Mouse (Mus musculus) MEL (cell line): ENCODE measurements around the gene Cpeb1. TPM values are rescaled to one million over a fixed set of nuclear protein-coding genes. Genes with fewer than 3 reads are reported as not detected.

ENCODE experiments used
- DNase-seq: peaks from one replicate; pipeline ENCODE4 v3.0.0; 2011; ENCODE audit warnings: low read depth, low spot score
- H3K27ac ChIP-seq: 2 replicates; pipeline ENCODE4 v1.5.1; 2012; ENCODE audit warnings: low read depth, mild to moderate bottlenecking, control low read depth, low read length, moderate library complexity; ENCODE audit not compliant: control insufficient read depth
- H3K27me3 ChIP-seq, 2 experiments: fragments of 150-350 bp in 1 of 2; sonication (generic) in 1 of 2; 2 replicates each; pipeline ENCODE4 v1.6.1; 2012; ENCODE audit warnings: low read length in 2 of 2, mild to moderate bottlenecking in 2 of 2, improper control_type of control experiment in 1 of 2, moderate library complexity in 1 of 2; ENCODE audit not compliant: insufficient read depth in 2 of 2, control insufficient read depth in 1 of 2
- H3K36me3 ChIP-seq, 2 experiments: 2 replicates each; pipeline ENCODE4 v1.6.1; 2012 to 2014; ENCODE audit warnings: low read length in 2 of 2, improper control_type of control experiment in 1 of 2, inconsistent platforms in 1 of 2, mild to moderate bottlenecking in 1 of 2; ENCODE audit not compliant: insufficient read depth in 2 of 2, control insufficient read depth in 1 of 2
- H3K4me1 ChIP-seq, 2 experiments: fragments of 150-350 bp in 1 of 2; sonication (generic) in 1 of 2; 2 replicates each; pipeline ENCODE4 v1.6.1; 2012; ENCODE audit warnings: low read length in 2 of 2, improper control_type of control experiment in 1 of 2, mild to moderate bottlenecking in 1 of 2; ENCODE audit not compliant: insufficient read depth in 2 of 2, control insufficient read depth in 1 of 2
- H3K4me3 ChIP-seq, 2 experiments: fragments of 150-350 bp in 1 of 2; sonication (generic) in 1 of 2; 2 replicates each; pipeline ENCODE4 v1.5.1; 2012; ENCODE audit warnings: low read depth in 2 of 2, low read length in 2 of 2, mild to moderate bottlenecking in 2 of 2, moderate library complexity in 2 of 2, control low read depth in 1 of 2, improper control_type of control experiment in 1 of 2; ENCODE audit not compliant: control insufficient read depth in 1 of 2, insufficient read depth in 1 of 2
- H3K79me2 ChIP-seq: 2 replicates; pipeline ENCODE4 v1.6.1; 2012; ENCODE audit warnings: mild to moderate bottlenecking, low read length, moderate library complexity; ENCODE audit not compliant: control insufficient read depth, poor library complexity, insufficient read depth
- H3K9ac ChIP-seq: 2 replicates; pipeline ENCODE4 v1.6.1; 2012; ENCODE audit warnings: low read depth, mild to moderate bottlenecking, control low read depth, low read length, moderate library complexity; ENCODE audit not compliant: control insufficient read depth, poor library complexity, severe bottlenecking
- H3K9me3 ChIP-seq: fragments of 150-350 bp; sonication (generic); replicated peaks from 2 replicates; pipeline ENCODE4 v1.6.1; 2012; ENCODE audit warnings: mild to moderate bottlenecking, low read length, improper control_type of control experiment, moderate library complexity; ENCODE audit not compliant: insufficient read depth
- E2F4 ChIP-seq: IDR thresholded peaks from 2 replicates; pipeline ENCODE4 v1.6.1; 2011; ENCODE audit warnings: low read depth, low read length, improper control_type of control experiment, borderline replicate concordance
- GATA1 ChIP-seq: IDR thresholded peaks from 2 replicates; pipeline ENCODE4 v1.6.1; 2011; ENCODE audit warnings: low read depth, low read length, improper control_type of control experiment
- KAT2A ChIP-seq: conservative IDR thresholded peaks from 2 replicates; pipeline ENCODE4 v1.6.1; 2012; ENCODE audit warnings: low read depth, low read length, improper control_type of control experiment, inconsistent platforms
- MAFK ChIP-seq: IDR thresholded peaks from 2 replicates; pipeline ENCODE4 v1.6.1; 2011; ENCODE audit warnings: low read depth, mild to moderate bottlenecking, low read length, improper control_type of control experiment, borderline replicate concordance
- MAZ ChIP-seq: IDR thresholded peaks from 2 replicates; pipeline ENCODE4 v1.6.1; 2012; ENCODE audit warnings: low read depth, mild to moderate bottlenecking, inconsistent platforms, low read length, improper control_type of control experiment
- MEF2A ChIP-seq: IDR thresholded peaks from 2 replicates; pipeline ENCODE4 v1.6.1; 2014; ENCODE audit warnings: low read depth, mild to moderate bottlenecking, inconsistent platforms, low read length, improper control_type of control experiment; ENCODE audit not compliant: poor library complexity, insufficient replicate concordance, severe bottlenecking; ENCODE audit errors: extremely low read depth
- MXI1 ChIP-seq: IDR thresholded peaks from 2 replicates; pipeline ENCODE4 v1.6.1; 2011; ENCODE audit warnings: mild to moderate bottlenecking, low read depth, low read length, improper control_type of control experiment
- MYB ChIP-seq: IDR thresholded peaks from 2 replicates; pipeline ENCODE4 v1.6.1; 2011; ENCODE audit warnings: mild to moderate bottlenecking, low read depth, low read length, improper control_type of control experiment
- MYC ChIP-seq: IDR thresholded peaks from 2 replicates; pipeline ENCODE4 v1.6.1; 2011; ENCODE audit warnings: low read depth, mild to moderate bottlenecking, low read length, improper control_type of control experiment, moderate library complexity
- NRF1 ChIP-seq: IDR thresholded peaks from 2 replicates; pipeline ENCODE4 v1.6.1; 2014; ENCODE audit warnings: low read depth, mild to moderate bottlenecking, inconsistent platforms, low read length, improper control_type of control experiment, moderate library complexity; ENCODE audit not compliant: poor library complexity, insufficient read depth, severe bottlenecking
- POLR2A ChIP-seq, 2 experiments: IDR thresholded peaks; 2 replicates each; pipeline ENCODE4 v1.6.1; 2011 to 2012; ENCODE audit warnings: low read length in 2 of 2, mild to moderate bottlenecking in 2 of 2, control low read depth in 1 of 2, improper control_type of control experiment in 1 of 2, low read depth in 1 of 2, moderate library complexity in 1 of 2; ENCODE audit not compliant: control insufficient read depth in 1 of 2, insufficient read depth in 1 of 2, poor library complexity in 1 of 2
- POLR2AphosphoS2 ChIP-seq: IDR thresholded peaks from 2 replicates; pipeline ENCODE4 v1.6.1; 2011; ENCODE audit warnings: low read length, improper control_type of control experiment
- SIN3A ChIP-seq: IDR thresholded peaks from 2 replicates; pipeline ENCODE4 v1.6.1; 2012; ENCODE audit warnings: low read length, improper control_type of control experiment, inconsistent platforms
- SMC3 ChIP-seq: IDR thresholded peaks from 2 replicates; pipeline ENCODE4 v1.6.1; 2011; ENCODE audit warnings: low read depth, low read length, improper control_type of control experiment
- TBP ChIP-seq: IDR thresholded peaks from 2 replicates; pipeline ENCODE4 v1.8.0; 2011; ENCODE audit warnings: low read depth, low read length, improper control_type of control experiment
- USF2 ChIP-seq, 2 experiments: IDR thresholded peaks; 2 replicates each; pipeline ENCODE4 v1.6.1; 2011 to 2012; ENCODE audit warnings: improper control_type of control experiment in 2 of 2, low read length in 2 of 2, borderline replicate concordance in 1 of 2, inconsistent platforms in 1 of 2, low read depth in 1 of 2, mild to moderate bottlenecking in 1 of 2; ENCODE audit not compliant: insufficient read depth in 1 of 2
- ZC3H11A ChIP-seq: IDR thresholded peaks from 2 replicates; pipeline ENCODE4 v1.6.1; 2012; ENCODE audit warnings: low read depth, mild to moderate bottlenecking, inconsistent platforms, low read length, improper control_type of control experiment
- ZKSCAN1 ChIP-seq: IDR thresholded peaks from 2 replicates; pipeline ENCODE4 v1.6.1; 2012; ENCODE audit warnings: low read depth, mild to moderate bottlenecking, inconsistent platforms, low read length, improper control_type of control experiment, moderate library complexity
- ZMIZ1 ChIP-seq: IDR thresholded peaks from 2 replicates; pipeline ENCODE4 v1.6.1; 2012; ENCODE audit warnings: low read depth, mild to moderate bottlenecking, inconsistent platforms, low read length, improper control_type of control experiment, moderate library complexity
- polyA plus RNA-seq, 2 experiments: library from polyadenylated mRNA; stranded (reverse) in 1 of 2; unstranded in 1 of 2; fragments of >175 nt in 1 of 2; fragments of >200 nt in 1 of 2; gene quantifications; 2 replicates each; pipeline versions ENCODE4 v1.2.1 to v1.2.4; 2012; ENCODE audit warnings: low replicate concordance in 2 of 2, low read depth in 1 of 2; ENCODE audit not compliant: insufficient read length in 2 of 2, insufficient read depth in 1 of 2, missing spikeins in 1 of 2
- total RNA-seq: library from RNA; depleted of rRNA; stranded (reverse); fragments of 300-350 nt; gene quantifications from 2 replicates; pipeline ENCODE4 v1.2.3, GENCODE M21; 2012

Cpeb1 gene
- total and polyA plus RNA-seq, 3 experiments, result not detected

DNA sequence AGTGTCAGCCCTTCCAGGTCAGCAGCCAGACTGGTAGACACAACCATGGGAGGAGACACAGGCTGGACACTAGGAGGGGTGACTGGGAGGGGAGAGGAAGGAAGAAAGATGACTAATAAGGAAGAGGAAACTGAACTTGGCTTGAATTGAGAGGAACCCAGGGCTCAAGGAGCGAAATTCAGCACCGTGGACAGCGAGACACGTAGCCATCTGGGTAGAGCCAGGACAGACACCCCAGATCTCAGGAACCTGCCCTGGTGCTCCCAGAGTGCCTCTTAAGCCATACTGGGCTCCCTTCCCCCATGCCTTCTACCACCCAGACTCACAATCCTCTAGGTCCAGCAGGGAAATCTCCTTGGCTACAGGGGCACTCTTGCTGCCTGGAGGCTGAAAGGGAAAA, 8.9 kb upstream of the Cpeb1 start:
- peak; percentile 57 for DNase-seq
- Histone ChIP-seq H3K4me3 (no peak overlapping the region), H3K79me2 (no peaks in the 10 kb centered on the region), H3K36me3 (no peaks in the 10 kb centered on the region), H3K9me3 (no peaks in the 10 kb centered on the region), H3K27ac (no peak overlapping the region), H3K4me1 (no peaks in the 10 kb centered on the region), H3K27me3 (peaks cover 0 to 2% of the 10 kb centered on the region in 2 experiments; a peak in 2 of 4 replicates), H3K9ac (no peak overlapping the region)
- TF ChIP-seq MAZ (no peak), NRF1 (no peak), ZMIZ1 (no peak), MYB (no peak), E2F4 (no peak), KAT2A (no peak), POLR2A (IDR thresholded peaks at IDR 0.05; ENCODE audit: control insufficient read depth in 1 of 2, insufficient read depth in 1 of 2, low read depth in 1 of 2, low read length in 2 of 2, poor library complexity in 1 of 2) (no peak), POLR2AphosphoS2 (no peak), ZC3H11A (no peak), SMC3 (no peak), USF2 (IDR thresholded peaks at IDR 0.05; ENCODE audit: borderline replicate concordance in 1 of 2, insufficient read depth in 1 of 2, low read depth in 1 of 2, low read length in 2 of 2) (no peak)

DNA sequence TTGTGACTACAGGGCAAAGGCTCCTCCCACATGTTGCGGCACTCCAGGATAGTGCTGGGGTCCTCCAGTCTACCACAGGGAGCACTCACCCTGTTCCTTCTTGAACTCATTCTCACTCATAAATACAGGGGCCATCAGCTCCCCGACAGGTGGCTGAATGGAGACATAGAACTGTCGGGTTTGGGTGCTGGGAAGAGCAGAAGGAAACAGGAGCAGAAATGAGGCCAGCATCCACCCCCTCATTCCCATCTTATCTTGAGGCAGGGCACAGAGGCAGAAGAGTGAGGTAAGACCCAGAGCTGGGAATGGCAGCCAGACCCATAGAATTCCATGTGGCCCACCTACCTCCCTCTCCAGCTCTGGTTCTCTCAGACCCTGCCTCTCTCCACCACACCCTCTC, 7.5 kb upstream of the Cpeb1 start:
- H3K4me1 ChIP-seq, result no peaks in the 10 kb centered on the region
- no peaks in the 10 kb centered on the region for H3K36me3 ChIP-seq
- no peak for TF ChIP-seq MXI1
- no peak for TF ChIP-seq ZKSCAN1
- TF ChIP-seq SIN3A, result no peak
- TF ChIP-seq USF2 (IDR thresholded peaks at IDR 0.05; ENCODE audit: borderline replicate concordance in 1 of 2, insufficient read depth in 1 of 2, low read depth in 1 of 2, low read length in 2 of 2), result no peak
- TF ChIP-seq POLR2AphosphoS2, result no peak
- TF ChIP-seq ZC3H11A, result no peak
- TF ChIP-seq KAT2A, result no peak
- TF ChIP-seq MAFK, result no peak
- TF ChIP-seq MYC, result no peak
- TF ChIP-seq MEF2A, result no peak
- TF ChIP-seq GATA1, result no peak
- no peak for TF ChIP-seq TBP
- TF ChIP-seq, all 39 proteins: peak for 0
- no peak overlapping the region for H3K27ac ChIP-seq
- peaks cover 0 to 2% of the 10 kb centered on the region in 2 experiments; a peak in 2 of 4 replicates for H3K27me3 ChIP-seq
- no peak overlapping the region for H3K4me3 ChIP-seq
- DNase-seq, result no peak
- H3K79me2 ChIP-seq, result no peaks in the 10 kb centered on the region
- H3K9me3 ChIP-seq, result no peaks in the 10 kb centered on the region
- H3K9ac ChIP-seq, result no peak overlapping the region
